Mouse (Mus musculus) hindbrain, embryonic 11.5 days (tissue): ENCODE measurements around the gene Olfr279. TPM values are rescaled to one million over a fixed set of nuclear protein-coding genes. Genes with fewer than 3 reads are reported as not detected.

Experiments
- ATAC-seq: fragments of 200-750 bp; cut with Nextera tagmentation; 2 replicates; pipeline ENCODE4 v1.8.0; 2017; ENCODE audit warnings: mild to moderate bottlenecking, moderate TSS enrichment, moderate library complexity; ENCODE audit not compliant: low FRiP score
- DNase-seq: peaks from one replicate; pipeline ENCODE4 v3.0.0-alpha.2; 2015; ENCODE audit warnings: low spot score
- H3K27ac ChIP-seq: fragments of 300-500 bp; sonication (generic); 2 replicates; pipeline ENCODE4 v1.5.1; 2014; ENCODE audit warnings: mild to moderate bottlenecking, low read depth, low read length
- H3K27me3 ChIP-seq: fragments of 300-500 bp; sonication (generic); 2 replicates; pipeline ENCODE4 v1.6.1; 2014; ENCODE audit warnings: mild to moderate bottlenecking, low read length, moderate library complexity, mixed read lengths; ENCODE audit not compliant: control insufficient read depth, insufficient read depth
- H3K36me3 ChIP-seq: fragments of 300-500 bp; sonication (generic); 2 replicates; pipeline ENCODE4 v1.6.1; 2014; ENCODE audit warnings: mild to moderate bottlenecking, low read length, moderate library complexity, mixed read lengths; ENCODE audit not compliant: control insufficient read depth, insufficient read depth
- H3K4me1 ChIP-seq: fragments of 300-500 bp; sonication (generic); replicated peaks from 2 replicates; pipeline ENCODE4 v1.6.1; 2014; ENCODE audit warnings: low read length, mixed read lengths; ENCODE audit not compliant: control insufficient read depth, insufficient read depth
- H3K4me2 ChIP-seq: fragments of 300-500 bp; sonication (generic); replicated peaks from 2 replicates; pipeline ENCODE4 v1.6.1; 2014; ENCODE audit warnings: mild to moderate bottlenecking, low read depth, low read length
- H3K4me3 ChIP-seq: fragments of 300-500 bp; sonication (generic); 2 replicates; pipeline ENCODE4 v1.5.1; 2014; ENCODE audit warnings: low read depth, low read length
- H3K9ac ChIP-seq: fragments of 300-500 bp; sonication (generic); 2 replicates; pipeline ENCODE4 v1.6.1; 2014; ENCODE audit warnings: low read depth, low read length
- H3K9me3 ChIP-seq: fragments of 300-500 bp; sonication (generic); 2 replicates; pipeline ENCODE4 v1.6.1; 2016; ENCODE audit warnings: low read length; ENCODE audit not compliant: control insufficient read depth
- WGBS: fragments of 180-500 bp; shearing (Covaris S2); extraction: QIAGEN DNeasy Blood & Tissue Kit; methylation state at CpG from one replicate; pipeline ENCODE4 v1.1.7; 2014; 5-methylcytosine and 5-hydroxymethylcytosine counted together
- polyA plus RNA-seq: library from polyadenylated mRNA; unstranded; fragments of >200 nt; fragmentation: Nextera tagmentation; extraction: Ambion mirVana; gene quantifications from 2 replicates; pipeline ENCODE4 v1.2.1, GENCODE M21; 2014

The Olfr279 gene
- polyA plus RNA-seq, 1 experiment from 2014 or later, result not detected

- Histone ChIP-seq H3K27ac (no peak overlapping the region), H3K4me3 (no peak overlapping the region), H3K4me2 (no peak overlapping the region), H3K9me3 (no peaks in the 10 kb centered on the region), H3K36me3 (no peaks in the 10 kb centered on the region), H3K4me1 (no peaks in the 10 kb centered on the region), H3K9ac (no peak overlapping the region), H3K27me3 (no peaks in the 10 kb centered on the region)
- ATAC-seq, result no peak
- no peak for DNase-seq
- 73% methylated on average over 7 of the region's 7 CpGs for WGBS
Measured at GRCm38 (mm10) chr15:98479568-98480102, 12.6 kb upstream of the Olfr279 start.

- Histone ChIP-seq H3K9me3 (no peaks in the 10 kb centered on the region), H3K27me3 (no peaks in the 10 kb centered on the region), H3K4me3 (no peak within 1 kb of the TSS), H3K4me2 (no peak within 1 kb of the TSS), H3K36me3 (no peaks in the 10 kb centered on the region), H3K27ac (no peak within 1 kb of the TSS), H3K9ac (no peak within 1 kb of the TSS), H3K4me1 (no peaks in the 10 kb centered on the region)
- 67% methylated on average over 3 of the region's 3 CpGs for WGBS
- ATAC-seq (no peak), DNase-seq (no peak)
Measured at GRCm38 (mm10) chr15:98482701-98483100, 9.5 kb upstream of the Olfr279 start, which contains the start of gene Lalba. Gene Lalba (minus strand): TSS chr15:98482721.

DNA sequence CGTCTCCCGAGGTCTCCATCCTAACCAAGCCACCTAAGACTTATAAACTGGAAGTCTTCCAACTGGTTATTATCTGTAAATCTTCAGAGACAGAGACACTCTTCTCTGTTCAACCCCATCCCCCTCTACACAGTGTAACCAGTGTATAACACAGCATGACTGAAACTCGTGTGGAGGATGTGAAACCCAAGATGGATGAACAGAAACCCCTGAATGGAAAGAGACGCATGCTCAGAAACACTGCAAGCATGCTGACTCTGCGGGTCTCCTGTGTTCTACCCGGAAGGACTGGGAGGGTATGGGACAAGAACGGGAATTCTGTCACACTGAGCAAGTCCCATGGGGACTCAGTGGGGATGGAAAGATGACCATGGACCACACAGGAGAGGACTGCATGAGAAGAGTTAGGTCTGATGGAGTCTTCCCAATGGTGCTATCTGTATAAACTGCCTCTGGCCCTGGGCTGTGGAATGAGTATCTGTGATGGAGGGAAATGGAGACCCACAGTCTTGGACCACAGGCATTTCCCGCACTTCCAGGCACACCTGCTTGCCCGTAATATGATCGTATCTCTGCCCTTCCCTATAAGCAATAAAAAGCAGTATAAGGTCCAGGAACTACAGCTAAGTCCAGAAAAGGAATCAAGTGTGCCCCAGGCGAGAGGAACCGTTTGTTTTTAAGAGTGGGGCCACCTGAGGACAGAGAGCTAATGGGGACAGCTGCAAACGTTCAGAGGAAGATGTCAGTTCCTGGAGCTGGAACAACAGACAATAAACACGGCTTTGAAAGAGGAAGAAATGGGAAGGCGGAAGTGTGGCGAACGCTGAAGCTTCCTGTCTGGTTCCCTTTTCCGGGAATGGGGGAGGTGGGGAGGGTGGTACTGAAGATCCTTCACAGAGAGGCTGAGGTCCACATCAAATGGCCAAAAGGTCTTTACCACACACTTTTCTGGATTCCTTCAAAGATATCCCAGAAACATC is 8.0 kb upstream of the Olfr279 start:
- Histone ChIP-seq H3K9ac (no peak overlapping the region), H3K27ac (no peak overlapping the region), H3K4me1 (no peaks in the 10 kb centered on the region), H3K27me3 (no peaks in the 10 kb centered on the region), H3K4me3 (no peak overlapping the region), H3K9me3 (no peaks in the 10 kb centered on the region), H3K36me3 (no peaks in the 10 kb centered on the region), H3K4me2 (no peak overlapping the region)
- WGBS, result 75% methylated on average over 18 of the region's 18 CpGs
- ATAC-seq, result no peak
- no peak for DNase-seq

DNA sequence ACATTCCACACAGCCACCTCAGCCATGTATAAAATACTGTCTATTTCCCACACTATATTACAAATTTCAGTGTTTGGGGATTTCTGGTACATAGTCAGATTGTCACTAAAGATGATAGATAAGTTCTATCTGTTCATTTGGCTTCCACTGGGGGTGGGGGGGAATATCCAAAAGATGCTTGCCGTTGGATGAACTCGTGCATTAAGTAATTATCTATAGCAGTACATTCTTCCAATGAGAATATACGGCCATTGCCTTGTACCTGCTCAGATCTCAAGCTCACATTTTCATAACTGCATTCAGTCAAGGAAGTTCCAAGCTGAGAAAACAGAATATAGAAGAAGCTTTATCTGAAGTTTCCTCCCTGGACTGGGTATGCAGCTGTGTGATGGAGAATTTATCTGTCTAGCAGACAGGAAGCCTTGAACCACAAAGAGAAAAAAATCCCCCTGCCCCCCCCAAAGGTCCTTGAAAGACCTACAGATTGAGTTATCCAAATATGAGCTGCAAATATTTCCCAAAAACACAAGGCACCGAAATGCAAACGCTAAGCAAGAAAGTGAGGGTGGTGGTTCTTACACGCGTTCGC is 5.7 kb upstream of the Olfr279 start:
- H3K9ac ChIP-seq, result no peak overlapping the region
- ATAC-seq (no peak), DNase-seq (no peak)
- no peaks in the 10 kb centered on the region for H3K27me3 ChIP-seq
- no peaks in the 10 kb centered on the region for H3K9me3 ChIP-seq
- H3K4me1 ChIP-seq, result no peaks in the 10 kb centered on the region
- H3K27ac ChIP-seq, result no peak overlapping the region
- H3K4me2 ChIP-seq, result no peak overlapping the region
- no peaks in the 10 kb centered on the region for H3K36me3 ChIP-seq
- WGBS, result 94% methylated on average over 8 of the region's 8 CpGs
- no peak overlapping the region for H3K4me3 ChIP-seq

DNA sequence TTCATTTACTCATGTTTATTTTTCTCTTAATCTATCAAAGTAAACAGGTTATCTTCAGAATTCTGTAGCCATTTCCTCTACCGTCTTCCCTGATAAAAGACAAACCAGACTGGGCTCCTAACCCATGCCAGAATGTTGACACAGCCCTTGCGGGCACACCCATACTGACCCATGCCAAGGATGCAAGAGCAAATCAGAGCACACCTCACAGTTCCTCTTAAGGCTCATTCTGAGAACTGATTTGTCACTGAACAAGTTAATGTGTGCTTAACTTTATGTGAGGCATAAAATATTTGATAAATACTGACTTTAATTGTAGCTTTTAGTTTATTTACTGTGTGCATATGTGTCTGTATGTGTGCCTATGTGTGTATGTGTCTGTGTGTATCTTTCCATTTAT is 870 bp upstream of the Olfr279 start:
- ATAC-seq, result no peak
- H3K27me3 ChIP-seq, result no peaks in the 10 kb centered on the region

DNA sequence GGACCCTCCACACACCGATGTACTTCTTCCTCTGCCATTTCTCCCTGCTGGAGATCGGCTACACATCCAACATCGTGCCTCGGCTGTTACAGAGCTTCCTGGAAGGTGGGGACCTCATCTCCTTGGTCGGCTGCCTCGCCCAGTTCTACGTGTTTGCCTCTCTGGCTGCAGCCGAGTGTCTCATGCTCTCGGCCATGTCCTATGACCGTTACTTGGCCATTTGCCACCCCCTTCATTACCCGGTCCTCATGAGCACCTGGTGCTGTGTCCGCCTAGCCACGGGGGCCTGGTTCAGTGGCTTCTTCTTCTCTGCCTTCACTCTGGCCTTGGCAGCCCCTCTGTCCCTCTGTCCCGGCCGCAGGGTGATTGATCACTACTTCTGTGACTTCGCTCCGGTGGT is 5.4 kb downstream of the Olfr279 start:
- no peaks in the 10 kb centered on the region for H3K4me1 ChIP-seq
- H3K9me3 ChIP-seq, result no peaks in the 10 kb centered on the region
- H3K36me3 ChIP-seq, result no peaks in the 10 kb centered on the region
- H3K27me3 ChIP-seq, result no peaks in the 10 kb centered on the region
- WGBS, result 85% methylated on average over 17 of the region's 17 CpGs
- DNase-seq, result no peak
- H3K4me2 ChIP-seq, result no peak overlapping the region
- H3K9ac ChIP-seq, result no peak overlapping the region
- no peak overlapping the region for H3K27ac ChIP-seq
- H3K4me3 ChIP-seq, result no peak overlapping the region
- no peak for ATAC-seq

More for the DNA sequence above, 870 bp upstream of the Olfr279 start:
- H3K9me3 ChIP-seq, result no peaks in the 10 kb centered on the region
- 90% methylated on average over 2 of the region's 2 CpGs for WGBS
- H3K4me2 ChIP-seq, result no peak overlapping the region
- H3K36me3 ChIP-seq, result no peaks in the 10 kb centered on the region
- H3K9ac ChIP-seq, result no peak overlapping the region
- H3K27ac ChIP-seq, result no peak overlapping the region
- H3K4me1 ChIP-seq, result no peaks in the 10 kb centered on the region
- no peak for DNase-seq
- H3K4me3 ChIP-seq, result no peak overlapping the region

- no peaks in the 10 kb centered on the region for H3K4me1 ChIP-seq
- no peak overlapping the region for H3K9ac ChIP-seq
- no peaks in the 10 kb centered on the region for H3K9me3 ChIP-seq
- no peak overlapping the region for H3K27ac ChIP-seq
- no peaks in the 10 kb centered on the region for H3K36me3 ChIP-seq
- no peak for DNase-seq
- no peak overlapping the region for H3K4me2 ChIP-seq
- no peaks in the 10 kb centered on the region for H3K27me3 ChIP-seq
- H3K4me3 ChIP-seq, result no peak overlapping the region
- WGBS, result 90% methylated on average over 3 of the region's 3 CpGs
- ATAC-seq, result no peak
Measured at GRCm38 (mm10) chr15:98503317-98503716, 11.1 kb downstream of the Olfr279 start.

- DNase-seq (peak; percentile 84), ATAC-seq (no peak)
- no peak overlapping the region for H3K4me2 ChIP-seq
- H3K9ac ChIP-seq, result no peak overlapping the region
- H3K4me1 ChIP-seq, result no peaks in the 10 kb centered on the region
- no peaks in the 10 kb centered on the region for H3K9me3 ChIP-seq
- 17% methylated on average over 18 of the region's 18 CpGs for WGBS
- no peaks in the 10 kb centered on the region for H3K36me3 ChIP-seq
- no peak overlapping the region for H3K4me3 ChIP-seq
- no peak overlapping the region for H3K27ac ChIP-seq
- no peaks in the 10 kb centered on the region for H3K27me3 ChIP-seq
Measured at GRCm38 (mm10) chr15:98504514-98504913, 12.3 kb downstream of the Olfr279 start.
